Mouse (Mus musculus): ENCODE measurements around the gene Cyp4v3.

Cyp4v3 gene

DNA sequence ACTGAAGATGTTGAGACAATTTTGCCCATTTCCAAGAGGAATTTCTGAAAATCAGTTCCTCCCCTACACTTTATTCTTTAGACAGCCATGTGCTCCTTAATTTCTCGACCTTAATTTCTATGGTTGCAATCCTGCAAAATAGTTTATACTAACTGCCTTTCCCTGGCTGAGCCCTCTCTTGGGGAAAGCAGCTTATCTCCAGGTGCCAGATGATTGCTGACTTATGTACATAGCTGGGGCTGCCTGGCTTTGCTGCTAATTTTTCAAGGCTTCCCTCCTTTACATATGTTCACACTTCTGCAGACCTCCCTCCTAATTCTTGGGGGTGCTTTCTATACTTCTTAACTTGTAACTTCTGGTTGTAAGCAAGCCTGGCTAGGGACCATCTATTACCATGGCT, 12.1 kb downstream of the Cyp4v3 start:
- no peak for DNase-seq

- no peak for DNase-seq
Measured at GRCm38 (mm10) chr8:45310967-45311366, 22.0 kb downstream of the Cyp4v3 start.

DNA sequence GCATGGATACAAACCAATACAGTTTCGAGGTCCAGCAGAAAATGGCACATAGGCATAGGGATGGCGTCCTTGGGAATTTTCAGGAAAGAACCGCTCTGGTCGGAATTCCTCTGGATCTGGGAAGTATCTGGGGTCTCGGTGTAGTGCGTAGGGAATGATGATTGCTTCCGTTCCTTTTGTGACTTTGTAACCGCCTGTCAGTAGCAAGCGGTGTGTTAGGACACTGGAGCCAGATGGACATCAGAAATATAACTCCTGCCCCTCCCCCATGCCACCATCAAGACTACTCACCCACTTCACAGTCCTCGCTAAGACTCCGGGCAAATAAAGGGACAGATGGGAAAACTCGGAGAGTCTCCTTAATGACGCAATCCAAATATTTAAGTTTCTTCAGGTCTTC, 24.6 kb downstream of the Cyp4v3 start, which contains the start of gene Gm45753:
TSS of gene Gm45753 (minus strand) at position 101 of the 400 bp plus-strand sequence.
- DNase-seq: no peak

- DNase-seq: no peak
Measured at GRCm38 (mm10) chr8:45305479-45305878, 27.5 kb downstream of the Cyp4v3 start.

DNA sequence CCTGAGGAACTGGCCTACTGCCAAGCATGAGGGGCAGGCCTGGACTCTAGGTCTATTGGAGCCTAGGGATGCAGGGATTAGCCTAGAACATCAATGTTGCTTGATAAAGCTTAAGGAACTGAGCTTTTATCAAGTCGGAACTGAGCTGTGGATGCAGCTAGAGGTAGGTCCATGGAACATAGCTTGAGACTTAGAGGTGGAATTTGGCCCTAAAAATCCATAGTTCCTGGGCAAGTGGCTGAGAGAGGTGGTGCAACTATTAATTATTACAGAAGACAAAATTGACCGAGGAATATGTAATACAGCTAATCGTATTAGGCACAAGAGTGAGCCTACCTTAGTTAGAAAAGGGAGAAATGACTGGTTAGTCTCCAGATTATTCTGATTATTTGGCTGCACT, 28.7 kb downstream of the Cyp4v3 start:
- DNase-seq: no peak

- DNase-seq: no peak
Measured at GRCm38 (mm10) chr8:45302390-45302789, 30.6 kb downstream of the Cyp4v3 start.

GRCm38 (mm10) chr8:45295276-45295675, 37.7 kb downstream of the Cyp4v3 start:
- no peak for DNase-seq

GRCm38 (mm10) chr8:45294687-45295086, 38.3 kb downstream of the Cyp4v3 start, which contains the start of gene Klkb1:
Klkb1 (minus strand) TSS chr8:45294859.
- DNase-seq: no peak

DNA sequence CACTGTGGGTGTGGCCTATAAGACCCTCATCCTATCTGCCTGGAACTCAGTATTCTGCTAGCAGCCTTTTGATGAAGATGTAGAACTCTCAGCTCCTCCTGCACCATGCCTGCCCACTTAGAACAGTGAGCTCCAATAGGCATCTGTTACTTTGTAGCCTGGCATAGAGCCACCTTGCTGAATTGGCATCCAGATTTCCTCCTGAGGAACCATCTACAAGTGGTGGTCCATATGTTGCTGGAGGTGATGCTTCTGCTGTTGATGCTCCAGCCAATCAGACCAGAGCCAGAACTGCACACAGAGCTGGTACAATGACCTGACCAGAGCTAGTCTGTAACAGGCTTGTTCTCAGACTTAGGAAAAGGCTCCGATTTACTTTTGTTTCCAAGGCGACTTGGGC, 41.2 kb downstream of the Cyp4v3 start:
- DNase-seq: no peak

DNA sequence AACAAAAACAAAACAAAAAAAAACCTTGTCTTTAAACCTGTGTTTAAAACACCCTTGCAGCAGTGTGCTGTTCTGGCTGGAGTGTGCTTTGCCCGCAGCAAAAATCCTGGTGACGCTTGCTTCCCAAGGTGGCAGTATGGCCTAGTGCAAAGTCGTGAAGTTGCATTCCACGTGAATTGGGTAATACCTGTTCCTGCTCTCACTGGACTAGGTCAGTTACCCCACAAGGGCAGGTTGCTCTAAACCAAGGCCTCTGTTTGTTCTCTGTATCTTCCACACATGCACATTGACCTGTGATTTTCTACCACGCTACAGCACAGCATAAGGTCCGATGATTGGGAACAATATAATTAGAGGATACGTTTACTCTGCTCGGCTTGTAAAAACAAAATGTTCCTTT, 51.4 kb downstream of the Cyp4v3 start:
- DNase-seq: no peak

GRCm38 (mm10) chr8:45277453-45277852, 55.6 kb downstream of the Cyp4v3 start:
- no peak for DNase-seq

GRCm38 (mm10) chr8:45274317-45274716, 58.7 kb downstream of the Cyp4v3 start:
- no peak for DNase-seq

DNA sequence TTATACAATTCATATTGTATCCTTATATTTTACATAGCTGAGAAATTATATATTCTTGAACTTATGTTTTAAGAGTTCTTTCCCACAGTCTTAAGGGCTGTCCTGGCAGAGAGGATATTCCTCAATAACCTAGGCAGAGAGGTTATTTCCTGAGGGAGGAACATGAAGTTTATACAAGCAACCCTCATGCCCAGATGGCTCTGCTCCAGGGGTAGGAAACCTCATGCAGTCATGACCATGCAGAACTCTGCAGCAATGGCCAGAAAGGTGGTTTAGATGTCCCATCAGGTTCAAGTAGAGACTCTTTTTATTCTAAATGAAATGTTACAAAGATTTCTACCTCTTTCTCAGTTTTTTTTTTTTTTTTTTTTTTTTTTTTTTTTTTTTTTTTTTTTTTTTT, 64.0 kb downstream of the Cyp4v3 start:
- no peak for DNase-seq

DNA sequence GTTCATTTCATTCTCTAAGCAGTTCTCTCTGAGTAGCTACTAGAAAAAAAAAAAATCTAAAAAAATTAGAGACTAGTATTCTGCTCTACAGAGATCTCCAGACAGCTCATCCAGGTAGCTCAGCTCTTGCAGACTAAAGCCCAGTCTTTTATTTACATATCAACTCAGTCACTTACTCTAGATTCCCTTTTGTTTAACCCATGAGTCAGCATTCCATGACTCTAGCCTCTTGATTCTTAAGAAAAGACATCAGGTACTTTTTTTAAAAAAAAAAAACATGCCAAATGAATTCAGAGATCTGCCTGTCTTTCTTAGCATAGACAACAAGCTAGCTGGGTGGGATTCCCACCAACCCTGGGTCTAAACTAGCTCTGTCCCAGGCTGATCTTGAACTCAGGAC, 64.5 kb downstream of the Cyp4v3 start:
- no peak for DNase-seq

GRCm38 (mm10) chr8:45267611-45268391, 65.2 kb downstream of the Cyp4v3 start:
- DNase-seq: peak; percentile 21 to 29

DNA sequence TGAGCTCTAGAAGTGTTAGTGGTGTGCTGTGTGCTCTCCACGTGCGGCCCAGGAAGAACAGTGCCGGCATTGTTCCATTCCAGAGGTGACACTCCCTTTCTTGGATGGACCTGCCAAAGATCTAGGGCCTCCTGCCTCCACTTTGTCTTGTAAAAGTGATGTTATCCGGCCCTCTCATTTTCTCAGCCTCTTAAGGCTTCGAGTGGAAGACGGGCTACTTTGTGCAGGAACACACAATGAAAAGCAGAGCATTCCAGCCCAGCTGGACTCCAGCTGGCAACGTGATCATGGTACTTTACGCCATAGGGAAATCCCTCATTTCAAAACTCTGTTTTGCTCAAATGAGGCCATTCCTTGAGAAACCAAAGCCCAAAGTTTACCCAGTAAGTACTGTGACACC, 66.0 kb downstream of the Cyp4v3 start:
- no peak for DNase-seq

GRCm38 (mm10) chr8:45264918-45265317, 68.1 kb downstream of the Cyp4v3 start:
- no peak for DNase-seq

DNA sequence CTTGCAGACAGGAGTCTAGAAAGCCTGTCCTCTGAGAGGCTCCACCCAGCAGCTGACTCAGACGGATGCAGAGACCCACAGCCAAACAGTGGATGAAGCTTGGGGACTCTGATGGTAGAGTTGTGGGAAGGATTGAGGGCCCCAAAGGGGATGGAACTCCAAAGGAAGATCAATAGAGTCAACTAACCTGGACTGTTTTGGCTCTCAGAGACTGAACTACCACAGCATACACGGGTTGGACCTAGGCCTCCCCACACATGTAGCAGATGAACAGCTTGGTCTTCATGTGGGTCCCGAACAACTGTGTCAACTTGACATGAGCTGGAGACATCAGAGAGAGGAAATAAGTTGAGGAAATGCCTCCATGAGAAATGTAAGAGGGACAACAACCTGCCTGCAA, 70.2 kb downstream of the Cyp4v3 start:
- DNase-seq: no peak

DNA sequence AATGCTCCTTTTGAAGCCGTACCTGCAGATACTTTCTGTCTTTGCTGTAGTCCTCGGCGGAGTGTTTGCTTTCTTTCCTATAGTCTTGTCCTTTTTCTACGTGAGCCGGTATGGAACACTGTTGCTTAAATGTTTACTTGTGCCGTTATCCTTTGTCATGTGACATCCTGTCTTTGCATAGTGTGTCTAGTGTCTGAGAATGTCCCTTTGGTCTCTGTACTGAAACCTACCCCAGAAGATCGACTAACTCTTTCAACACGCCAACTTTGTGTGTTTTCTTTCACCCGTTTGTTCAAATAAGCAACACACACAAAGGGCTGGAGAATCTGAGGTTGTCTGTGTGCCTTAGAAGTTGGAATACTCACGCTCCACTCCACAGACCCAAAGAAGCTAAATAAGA, 71.1 kb downstream of the Cyp4v3 start, which contains the start of gene F11:
TSS of gene F11 (minus strand) at position 112 of the 400 bp plus-strand sequence.
- DNase-seq: no peak

DNA sequence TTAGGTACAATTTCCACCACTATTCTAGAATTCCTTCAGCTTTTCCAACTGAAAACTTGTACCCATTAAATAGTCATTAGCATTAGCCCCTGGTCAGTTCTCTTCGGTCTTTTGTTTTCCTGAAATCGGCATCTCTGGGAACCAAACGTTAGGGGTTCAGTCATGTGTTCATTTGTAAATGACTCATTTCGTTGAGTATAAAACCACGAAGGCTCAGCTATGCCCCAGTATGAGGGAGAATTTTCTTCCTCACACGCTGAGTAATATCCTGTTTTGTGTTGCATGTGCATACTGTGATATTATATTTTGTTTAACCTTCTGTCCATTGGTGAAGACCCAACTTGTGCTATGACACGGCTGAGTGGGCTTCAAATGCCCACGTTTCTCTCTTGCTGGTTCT, 74.6 kb downstream of the Cyp4v3 start:
- no peak for DNase-seq

GRCm38 (mm10) chr8:45255040-45255439, 78.0 kb downstream of the Cyp4v3 start:
- no peak for DNase-seq

Data from kidney, postnatal 4 days (tissue).